Mouse (Mus musculus): Measurements from ENCODE around the gene Gm20422. TPM values are rescaled to one million over a fixed set of nuclear protein-coding genes. Genes with fewer than 3 reads are reported as not detected.

Gene Gm20422
- total RNA-seq (2021), result 1 to 10 TPM; 2.8 to 3.1 TPM
- long read RNA-seq, experiment 1, partial matches to known transcripts, result 0 of 1 reads
- long read RNA-seq, experiment 1, other reads (novel, unspliced or antisense), result 1 of 1 reads
- long read RNA-seq, experiment 2, result 0 reads

DNA sequence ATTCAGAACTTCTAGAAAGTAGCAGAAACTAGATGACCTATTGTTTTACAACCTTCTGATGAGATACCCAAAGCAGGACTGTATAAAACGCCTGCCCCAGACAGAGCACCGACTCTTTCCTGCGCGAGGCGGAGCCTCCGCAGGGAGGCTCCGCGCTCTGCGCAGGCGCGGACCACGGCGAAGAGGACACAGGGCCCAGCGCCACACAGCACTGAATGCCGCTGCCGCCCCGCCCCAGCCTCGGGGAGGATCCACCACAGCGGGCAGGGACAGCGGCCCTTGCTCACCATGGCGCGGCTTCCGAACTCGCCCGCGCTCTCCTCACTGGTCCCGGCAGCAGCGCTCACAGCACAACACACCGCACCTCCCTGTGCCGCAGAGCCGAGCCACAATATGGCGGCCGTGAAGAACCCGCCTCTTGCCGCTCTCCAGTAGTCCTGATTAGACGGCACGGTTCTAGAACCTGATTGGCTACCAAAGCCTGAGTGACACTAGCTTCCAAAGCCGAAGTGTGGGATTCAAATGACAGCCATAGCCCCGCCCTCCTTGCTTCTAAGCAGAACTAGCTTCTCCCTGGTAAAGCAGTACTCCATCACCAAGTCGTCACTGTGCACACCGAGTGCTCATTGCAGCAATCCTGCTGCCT, at the start of gene Gm20422:
Gene Gm20422, minus strand, starts transcription at position 384 of the 646 bp plus-strand sequence.
- DNase-seq, result peak; percentile 87 to 90

DNA sequence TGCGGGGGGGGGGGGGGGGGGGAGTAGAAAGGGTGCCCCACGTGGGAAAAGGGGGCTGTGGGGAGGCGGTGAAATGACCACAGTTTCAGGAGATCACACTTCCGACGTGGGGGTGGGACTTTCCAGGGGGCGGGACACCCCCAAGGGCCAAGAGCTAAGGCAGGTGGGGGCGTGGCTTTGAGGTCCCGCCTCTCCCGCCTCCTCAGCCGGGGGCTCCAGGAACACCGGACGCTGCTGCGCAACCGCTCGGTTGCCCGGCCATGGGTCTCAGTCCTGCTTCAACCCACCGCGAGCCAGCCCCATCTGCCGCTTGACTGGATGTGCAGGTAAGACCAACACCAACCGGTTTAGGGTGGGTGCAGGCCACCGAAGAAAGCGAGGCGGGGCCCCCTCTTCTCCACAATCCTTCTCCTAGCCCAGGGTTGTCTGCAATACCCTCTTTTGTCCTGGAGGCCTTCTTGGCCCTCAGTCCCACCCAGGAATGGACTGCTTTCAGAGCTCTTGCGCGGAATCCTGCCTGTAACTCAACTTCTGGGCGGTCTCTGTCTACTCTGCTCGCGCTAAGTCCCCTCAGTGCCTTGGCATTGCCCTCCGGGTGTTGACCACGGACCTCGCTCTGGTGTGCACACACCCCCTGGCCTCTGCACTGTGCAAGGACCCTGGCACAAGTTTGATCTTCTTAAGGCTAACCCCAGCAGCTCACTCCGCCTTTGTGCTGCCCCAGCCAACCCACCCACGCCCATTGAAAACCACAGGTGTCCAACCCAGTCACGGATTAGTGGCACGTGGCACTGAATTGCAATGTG, 47.9 kb upstream of the Gm20422 start, which contains the start of gene Lpar2:
Gene Lpar2, plus strand, starts transcription at position 44 of the 806 bp plus-strand sequence.
- DNase-seq, result peak; percentile 75 to 86

DNA sequence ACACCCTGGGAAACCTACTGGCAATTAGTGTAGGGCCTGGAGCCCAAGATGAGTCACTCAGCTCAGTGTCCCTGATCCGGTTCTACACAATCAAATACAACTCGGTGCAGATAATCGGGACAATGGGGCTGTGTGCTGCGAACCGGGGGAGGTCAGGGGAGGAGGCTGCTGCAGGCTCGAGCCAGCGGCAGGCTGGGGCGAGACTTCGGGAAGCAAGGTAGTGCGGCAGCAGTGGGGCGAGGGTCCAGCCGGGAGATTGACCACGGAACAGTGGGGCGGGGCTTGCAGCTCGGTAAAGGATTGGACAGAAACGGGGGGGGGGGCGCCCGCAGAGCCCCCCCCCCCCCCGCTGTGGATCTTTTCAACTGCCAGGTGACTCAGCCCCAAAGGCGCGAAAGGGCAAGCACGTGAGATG, 47.3 kb upstream of the Gm20422 start:
- peak; percentile 50 to 62 for DNase-seq

DNA sequence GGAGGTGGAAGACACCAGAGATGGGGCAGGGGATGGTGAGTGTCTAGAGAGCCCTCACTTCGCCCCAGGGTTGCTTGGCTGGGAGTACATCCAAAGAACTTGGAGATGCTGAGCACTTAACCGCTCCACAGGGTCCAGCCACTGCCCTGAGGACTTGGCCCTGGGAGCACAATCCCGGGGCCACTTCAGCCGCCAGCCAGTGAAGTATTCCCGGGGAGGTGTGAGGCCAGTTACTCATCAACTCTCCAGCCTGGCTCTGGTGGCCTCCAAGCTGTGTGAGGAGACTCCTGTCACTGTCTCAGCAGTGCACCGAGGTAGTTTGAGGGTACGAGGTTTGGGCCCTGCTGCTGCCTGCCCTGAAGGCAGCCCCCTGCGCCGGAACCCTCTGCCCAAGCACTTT, 45.8 kb upstream of the Gm20422 start:
- DNase-seq, result no peak

DNA sequence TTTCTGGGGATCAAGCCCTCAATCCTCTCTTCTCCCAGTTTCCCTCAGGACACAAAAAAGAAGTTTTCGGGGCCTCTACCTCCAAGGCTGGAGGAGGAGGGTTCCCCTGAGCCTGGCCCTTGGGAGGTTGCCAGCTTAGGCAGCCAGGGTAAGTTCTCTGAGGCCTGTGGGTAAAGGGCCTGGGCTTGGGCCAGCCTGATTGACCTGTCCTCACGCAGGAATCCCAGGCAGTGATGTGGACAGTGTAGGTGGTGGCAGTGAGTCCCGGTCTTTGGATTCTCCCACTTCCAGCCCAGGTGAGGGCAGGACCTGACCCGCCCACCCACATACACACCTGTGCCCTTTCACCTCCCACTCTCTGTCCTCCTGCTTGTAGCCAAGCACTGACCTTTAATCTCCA, 40.7 kb upstream of the Gm20422 start:
- DNase-seq, result peak in 1 of 2 experiments; percentile 59

DNA sequence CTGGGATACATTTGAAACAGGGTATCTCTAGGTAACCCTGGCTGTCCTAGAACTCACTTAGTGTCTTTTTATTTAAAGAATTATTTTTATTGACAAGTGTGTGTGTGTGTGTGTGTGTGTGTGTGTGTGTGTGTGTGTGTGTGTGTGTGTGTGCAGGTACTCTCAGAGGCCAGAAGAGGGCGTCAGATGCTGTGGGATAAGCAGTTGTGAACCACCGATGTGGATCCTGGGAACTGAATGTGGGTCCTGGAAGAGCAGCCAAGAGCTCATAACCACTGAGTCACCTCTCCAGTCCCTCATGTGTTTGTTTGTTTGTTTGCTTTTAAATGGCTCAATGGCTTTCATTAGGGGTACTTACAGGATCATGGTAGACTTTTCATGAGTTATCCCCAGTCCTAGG, 40.2 kb upstream of the Gm20422 start:
- no peak for DNase-seq

DNA sequence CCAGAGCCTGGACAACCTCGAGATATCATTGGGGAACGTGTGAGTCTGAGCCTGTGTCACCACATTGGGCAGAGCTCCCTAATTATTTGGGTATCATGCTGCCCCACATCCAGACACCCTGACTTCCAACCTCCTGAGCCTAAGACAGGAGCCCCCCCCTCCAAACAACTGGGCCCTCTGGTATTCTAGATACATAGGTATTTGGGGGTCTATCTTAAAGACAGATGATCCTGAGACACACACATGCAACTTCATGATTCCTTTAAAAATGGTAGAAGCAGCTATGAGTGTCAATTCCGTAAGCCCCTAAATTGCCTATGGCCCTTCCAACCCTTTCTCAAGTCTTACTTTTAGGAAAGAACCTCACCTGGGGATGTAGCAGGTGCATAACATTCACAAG, 35.1 kb upstream of the Gm20422 start:
- DNase-seq, result no peak

DNA sequence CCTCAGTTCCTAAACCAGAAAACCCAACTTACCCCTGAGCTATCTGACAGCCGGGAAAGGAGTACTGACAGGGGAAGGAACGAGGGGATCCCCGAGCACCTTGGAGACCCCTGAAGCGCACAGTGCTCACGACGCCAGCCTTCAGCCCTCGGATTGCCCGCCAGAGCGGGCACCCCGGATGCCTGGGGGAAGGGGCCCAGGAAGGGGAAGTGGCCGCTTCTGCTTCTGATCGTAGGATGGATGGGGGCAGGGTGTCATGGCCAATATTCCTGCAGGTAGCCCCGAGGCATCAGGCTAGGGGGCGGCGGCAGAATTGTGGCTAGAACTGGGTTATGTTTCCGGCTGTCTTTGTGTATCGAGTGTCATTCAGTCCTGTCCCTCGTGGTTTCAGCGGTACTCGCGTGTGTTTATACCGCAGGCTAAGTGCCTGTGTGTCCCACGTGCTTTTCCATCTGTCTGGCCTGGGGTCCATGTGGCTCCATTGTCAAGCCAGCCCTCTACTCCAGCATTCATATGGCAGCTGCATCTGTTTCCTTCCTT, 34.2 kb upstream of the Gm20422 start:
- peak; percentile 15 to 52 for DNase-seq

DNA sequence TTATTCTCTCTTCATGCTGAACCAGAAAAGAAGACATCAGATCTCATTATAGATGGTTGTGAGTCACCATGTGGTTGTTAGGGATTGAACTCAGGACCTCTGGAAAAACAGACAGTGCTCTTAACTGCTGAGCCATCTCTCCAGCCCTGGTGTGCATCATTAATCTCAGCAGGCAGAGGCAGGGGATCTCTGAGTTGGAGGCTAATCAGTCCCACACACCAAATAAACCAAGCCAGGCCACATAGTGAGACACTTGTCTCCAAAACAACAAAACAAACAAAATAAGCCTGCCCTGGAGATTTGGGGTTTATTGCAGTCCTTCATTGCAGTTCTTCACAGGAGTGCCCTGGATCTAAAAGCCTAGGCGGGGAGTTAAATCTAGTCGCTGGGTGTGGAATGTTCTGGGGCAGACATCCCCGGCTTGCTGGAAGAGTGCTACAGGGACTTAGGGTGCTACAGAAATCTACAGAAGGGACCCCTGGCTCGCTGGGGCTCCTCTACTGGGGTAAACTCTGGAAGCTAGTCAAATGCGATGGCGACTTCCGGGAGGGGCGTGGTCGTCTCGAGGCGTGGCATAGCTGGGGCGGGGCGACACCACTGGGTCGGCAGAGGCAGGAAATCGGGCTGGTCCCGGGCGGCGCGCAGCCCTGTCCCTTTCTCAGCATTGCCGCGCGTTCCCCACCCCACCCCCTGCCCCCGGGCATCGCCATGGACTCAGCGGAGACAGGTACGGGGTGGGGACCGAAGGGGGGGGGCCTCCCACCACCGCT, 33.6 kb upstream of the Gm20422 start, which contains the start of gene Gmip:
Gene Gmip, plus strand, starts transcription at position 586 of the 770 bp plus-strand sequence.
- peak; percentile 89 to 92 for DNase-seq

DNA sequence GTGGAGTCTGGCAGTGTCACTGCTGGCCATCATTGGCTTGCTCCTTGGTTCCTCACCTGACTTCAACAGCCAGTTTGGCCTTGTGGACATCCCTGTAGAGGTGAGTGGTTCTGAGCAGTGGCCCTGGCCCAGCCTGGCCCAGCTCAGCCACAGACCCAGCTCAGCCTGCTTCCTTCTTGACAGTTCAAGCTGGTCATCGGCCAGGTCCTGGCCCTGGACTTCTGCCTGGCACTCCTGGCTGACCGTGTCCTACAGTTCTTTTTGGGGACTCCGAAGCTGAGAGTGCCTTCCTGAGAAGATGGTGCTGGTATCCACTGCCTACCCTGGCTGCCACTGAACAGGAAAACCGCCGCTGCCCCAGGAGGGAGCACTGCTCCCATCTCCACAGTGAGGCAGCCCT, 32.5 kb upstream of the Gm20422 start:
- DNase-seq, result no peak

DNA sequence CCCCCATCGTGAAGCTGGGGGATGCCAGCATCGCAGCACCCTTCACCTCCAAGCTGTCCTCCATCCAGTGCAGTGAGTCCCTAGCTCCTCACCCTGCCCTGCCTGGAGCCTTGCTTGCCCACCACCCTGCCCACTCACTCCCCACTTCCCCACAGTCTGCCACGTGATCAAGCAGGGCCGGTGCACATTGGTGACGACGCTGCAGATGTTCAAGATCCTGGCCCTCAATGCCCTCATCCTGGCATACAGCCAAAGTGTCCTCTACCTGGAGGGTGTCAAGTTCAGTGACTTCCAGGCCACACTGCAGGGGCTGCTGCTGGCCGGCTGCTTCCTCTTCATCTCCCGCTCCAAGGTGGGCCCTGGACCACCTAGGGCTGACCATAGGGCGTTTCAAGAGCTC, 30.8 kb upstream of the Gm20422 start:
- DNase-seq, result no peak

DNA sequence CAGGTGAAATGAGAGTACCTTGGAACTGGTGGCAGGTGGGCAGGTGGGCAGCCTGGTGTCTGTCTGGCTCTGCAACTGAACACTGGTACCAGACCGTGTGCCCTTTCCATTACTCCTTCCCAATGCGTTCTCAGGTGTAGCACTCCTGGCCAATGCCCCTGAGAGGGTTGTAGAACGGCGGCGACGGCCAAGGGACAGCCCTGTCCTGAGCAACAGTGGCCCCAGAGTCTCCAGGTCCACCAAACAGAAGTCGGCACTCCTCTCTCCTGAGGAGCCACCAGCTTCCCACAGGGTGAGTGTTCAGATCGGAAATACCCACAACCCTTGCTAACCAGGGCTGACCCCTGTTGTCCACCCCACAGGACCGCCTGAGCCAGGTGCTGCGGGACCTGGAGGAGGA, 30.4 kb upstream of the Gm20422 start:
- DNase-seq, result no peak

DNA sequence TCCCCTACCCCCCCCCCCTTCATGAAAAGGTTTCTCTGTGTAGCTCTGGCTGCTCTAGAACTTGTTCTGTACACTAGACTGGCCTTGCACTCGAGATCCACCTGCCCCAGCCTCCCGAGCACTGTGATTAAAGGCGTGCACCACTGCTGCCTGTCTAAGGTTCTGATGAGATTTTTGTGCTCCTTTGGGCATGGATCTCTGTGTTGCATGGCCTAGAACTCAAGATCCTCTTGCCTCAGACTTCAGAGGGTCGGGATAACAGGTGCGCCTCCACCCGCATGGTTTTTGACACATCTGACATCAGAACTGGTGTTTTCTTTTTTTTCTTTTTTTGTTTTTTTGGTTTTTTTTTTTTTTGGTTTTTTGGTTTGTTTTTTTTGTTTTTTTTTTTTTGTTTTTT, 29.9 kb upstream of the Gm20422 start:
- DNase-seq, result no peak

DNA sequence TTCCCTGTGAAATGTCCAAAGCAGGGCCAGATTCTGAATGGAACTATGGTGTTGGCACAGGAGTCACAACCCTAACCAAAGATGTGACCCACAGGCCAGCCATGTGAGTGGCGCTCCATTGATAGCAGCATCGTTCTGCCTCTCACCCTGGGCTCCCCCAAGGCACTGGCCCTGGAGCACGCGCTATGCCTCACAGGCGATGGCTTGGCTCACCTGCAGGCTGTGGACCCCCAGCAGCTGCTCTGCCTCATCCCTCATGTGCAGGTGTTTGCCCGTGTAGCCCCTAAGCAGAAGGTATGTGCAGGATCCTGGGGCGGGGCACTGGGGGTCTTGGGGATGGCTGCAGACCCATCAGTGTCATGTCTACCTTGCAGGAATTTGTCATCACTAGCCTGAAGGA, 28.7 kb upstream of the Gm20422 start:
- DNase-seq, result no peak

DNA sequence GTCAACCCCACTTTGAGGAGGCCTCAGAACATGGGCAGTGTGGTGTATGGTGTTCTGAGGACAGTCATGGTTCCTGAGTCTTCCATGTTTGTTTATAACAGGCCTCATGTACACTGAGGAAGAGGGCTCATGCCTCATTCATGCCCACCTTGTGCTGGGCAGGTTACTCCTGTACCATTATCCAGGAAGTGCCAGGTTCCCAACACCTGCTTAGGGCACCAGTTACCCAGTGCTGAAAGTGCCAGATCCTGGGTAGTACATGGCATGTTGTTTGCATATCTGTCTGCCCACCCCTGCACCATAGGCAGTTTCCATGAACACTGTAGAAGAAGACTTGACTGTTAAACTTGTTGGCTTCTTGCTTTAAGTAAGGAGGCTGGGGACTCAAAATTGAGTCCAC, 27.5 kb upstream of the Gm20422 start:
- DNase-seq, result no peak

DNA sequence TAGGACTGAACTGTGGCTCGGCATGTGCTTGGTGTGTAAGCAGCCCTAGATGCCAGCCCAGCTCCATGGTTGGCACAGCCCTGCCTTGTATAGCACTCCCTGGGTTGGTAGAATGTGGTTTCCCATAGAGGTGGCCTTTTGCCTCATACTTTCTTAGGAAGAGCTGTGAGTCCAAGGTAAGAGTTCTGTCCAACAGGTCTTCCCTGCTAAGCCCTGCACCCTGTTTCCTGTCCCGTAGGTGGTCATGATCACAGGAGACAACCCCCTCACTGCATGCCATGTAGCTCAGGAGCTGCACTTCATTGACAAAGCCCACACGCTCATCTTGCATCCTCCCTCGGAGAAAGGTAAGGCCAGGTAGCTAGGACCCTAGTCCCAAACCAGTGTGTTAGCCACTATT, 27.1 kb upstream of the Gm20422 start:
- no peak for DNase-seq

DNA sequence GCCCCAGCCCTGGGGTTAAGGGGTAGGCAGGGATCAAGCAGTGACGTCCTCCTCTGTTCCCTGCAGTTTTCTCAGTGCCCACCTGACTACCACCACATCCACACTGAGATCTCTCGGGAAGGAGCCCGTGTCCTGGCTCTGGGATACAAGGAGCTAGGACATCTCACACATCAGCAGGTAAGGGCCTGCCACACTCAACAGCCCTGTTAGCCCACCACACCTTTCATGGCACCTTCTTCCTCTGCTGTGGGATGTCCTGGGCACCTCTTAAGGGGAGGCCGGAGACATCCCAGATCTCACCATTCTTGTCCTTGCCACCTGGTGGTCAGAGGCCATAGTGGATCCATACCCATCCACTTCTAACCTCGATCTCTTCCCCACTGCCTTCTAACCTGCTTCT, 25.3 kb upstream of the Gm20422 start:
- no peak for DNase-seq

DNA sequence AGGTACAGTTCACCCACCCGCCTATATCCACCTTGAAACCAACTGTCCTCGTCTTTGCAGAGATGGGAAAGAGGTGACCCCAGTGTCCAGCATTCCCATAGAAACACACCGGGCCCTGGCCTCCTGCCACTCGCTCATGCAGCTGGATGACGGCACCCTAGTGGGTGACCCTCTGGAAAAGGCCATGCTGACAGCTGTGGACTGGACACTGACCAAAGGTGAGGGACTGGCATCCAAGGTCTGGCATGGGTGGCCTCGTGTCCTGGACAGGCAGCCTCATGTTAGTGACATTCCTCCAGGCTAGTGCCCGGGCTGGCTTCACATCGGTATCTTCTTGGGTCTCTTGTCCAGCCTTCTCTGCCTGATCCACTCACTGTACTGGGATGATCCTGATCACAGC, 24.6 kb upstream of the Gm20422 start:
- no peak for DNase-seq

DNA sequence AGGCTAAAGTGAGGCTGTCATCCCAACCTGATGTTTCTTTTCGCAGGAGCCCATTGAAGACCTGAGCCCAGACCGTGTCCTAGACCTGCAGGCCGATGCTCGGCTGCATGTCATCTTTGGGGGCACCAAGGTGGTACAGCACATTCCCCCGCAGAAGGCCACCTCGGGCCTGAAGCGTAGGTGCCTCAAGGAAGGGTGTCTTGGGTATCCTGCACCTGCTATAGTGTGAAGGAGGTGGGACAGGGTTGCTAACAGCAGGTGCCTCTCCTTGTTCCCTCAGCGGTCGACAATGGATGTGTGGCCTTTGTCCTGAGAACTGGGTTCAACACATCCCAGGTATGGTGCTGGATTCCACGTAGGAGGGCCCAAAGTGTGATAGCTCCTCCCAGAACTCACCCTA, 23.0 kb upstream of the Gm20422 start:
- DNase-seq, result no peak

DNA sequence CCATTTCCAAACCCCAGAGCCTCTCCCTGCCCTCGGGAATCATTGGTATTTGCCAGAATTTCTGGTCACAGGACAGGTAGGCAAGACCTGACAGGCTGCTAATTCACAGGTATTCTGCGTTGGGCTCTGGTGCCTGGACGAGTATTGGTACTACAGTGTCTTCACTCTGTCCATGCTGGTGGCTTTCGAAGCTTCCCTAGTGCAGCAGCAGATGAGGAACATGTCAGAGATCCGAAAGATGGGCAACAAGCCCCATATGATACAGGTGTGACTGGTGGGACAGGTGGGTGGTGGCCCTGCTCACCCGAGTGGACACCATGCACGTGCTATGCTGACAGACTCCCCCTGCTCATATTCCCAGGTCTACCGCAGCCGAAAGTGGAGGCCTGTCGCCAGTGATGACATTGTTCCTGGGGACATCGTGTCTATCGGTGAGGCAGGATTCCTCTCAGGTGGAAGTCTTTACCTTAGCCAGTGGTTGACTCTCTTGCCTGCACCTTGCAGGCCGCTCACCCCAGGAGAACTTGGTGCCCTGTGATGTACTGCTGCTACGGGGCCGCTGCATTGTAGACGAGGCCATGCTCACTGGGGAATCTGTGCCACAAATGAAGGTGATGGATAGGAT, 22.1 kb upstream of the Gm20422 start:
- DNase-seq, result no peak

DNA sequence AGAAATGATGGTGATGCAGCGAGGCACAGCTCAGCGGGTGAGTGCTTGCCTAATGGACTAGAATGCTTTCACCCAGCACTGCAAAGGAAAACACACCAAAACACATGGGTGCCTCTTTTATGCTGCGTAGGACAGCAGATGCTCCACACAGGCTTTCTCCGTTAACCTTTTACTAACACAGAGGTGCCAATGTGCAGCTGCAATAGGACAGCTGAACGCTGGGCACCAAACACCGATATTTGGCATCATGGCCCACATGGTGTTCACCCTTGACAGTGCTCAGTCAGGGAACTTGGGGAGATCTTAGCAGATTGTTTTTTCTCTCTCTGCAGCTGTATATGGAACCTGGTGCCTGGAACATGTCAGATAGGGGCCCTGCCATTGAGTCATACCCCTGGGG, 20.2 kb upstream of the Gm20422 start:
- no peak for DNase-seq

DNA sequence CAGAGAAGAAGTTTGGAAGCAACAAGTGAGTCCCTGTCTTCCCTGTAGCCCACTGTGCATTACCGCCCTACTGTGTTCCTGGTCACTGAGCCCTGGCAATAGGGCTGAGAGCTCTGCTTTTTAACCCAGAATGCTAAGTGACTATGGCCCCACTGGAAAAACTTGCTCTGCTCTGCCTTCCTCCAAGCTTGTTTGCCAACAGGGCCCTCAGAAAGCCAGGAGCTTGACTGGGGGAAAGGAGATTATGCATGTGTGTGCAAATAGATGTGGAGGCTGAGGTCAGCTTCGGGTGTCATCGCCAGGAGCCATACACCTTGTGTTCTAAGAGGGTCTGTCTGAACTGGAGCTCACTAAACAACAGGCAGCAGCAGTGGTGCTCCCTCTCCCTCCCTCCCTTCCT, 19.4 kb upstream of the Gm20422 start:
- DNase-seq, result no peak
